Mouse (Mus musculus): ENCODE results near the gene Kif24. TPM values are rescaled to one million over a fixed set of nuclear protein-coding genes. Genes with fewer than 3 reads are reported as not detected.

Gene Kif24
- polyA plus RNA-seq, 1 experiment from 2014 or later, result 1.4 TPM

GRCm38 (mm10) chr4:41502171-41502940, 37.7 kb upstream of the Kif24 start:
- Histone ChIP-seq H3K9ac (ENCODE audit: low read length) (peak overlapping the region; percentile 65), H3K4me3 (ENCODE audit: low read depth, low read length) (peak overlapping the region; percentile 52), H3K9me3 (ENCODE audit: control insufficient read depth, low read length) (no peaks in the 10 kb centered on the region)

DNA sequence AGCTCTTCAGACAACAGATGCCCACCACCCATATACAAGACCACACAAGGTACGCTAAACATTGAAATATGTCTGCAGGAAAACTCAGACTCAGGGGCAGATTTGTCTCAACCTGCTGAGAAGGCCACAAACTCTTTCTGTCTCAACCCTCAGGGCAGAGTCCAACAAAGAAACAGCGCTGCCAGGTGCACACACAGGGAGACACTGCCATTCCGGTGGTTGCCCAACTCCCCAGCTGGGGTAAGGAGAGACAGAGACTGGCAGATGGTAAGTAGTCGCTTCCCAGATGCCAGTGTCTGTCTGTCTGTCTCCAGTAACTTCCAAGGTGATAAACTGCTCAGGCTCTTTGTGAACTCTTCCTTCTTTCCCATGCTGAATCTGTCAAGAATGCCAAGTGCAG, 36.1 kb upstream of the Kif24 start:
- TF ChIP-seq CTCF (IDR thresholded peaks at IDR 0.05; ENCODE audit: low read depth) (no peak), EP300 (optimal IDR thresholded peaks at IDR 0.05) (no peak)
- no peak overlapping the region for H3K27ac ChIP-seq (replicated peaks)
- no peak overlapping the region for H3K9ac ChIP-seq (ENCODE audit: low read length)
- DNase-seq (ENCODE audit: low spot score) (no peak), ATAC-seq (ENCODE audit: low FRiP score, low TSS enrichment) (no peak)
- H3K4me1 ChIP-seq (replicated peaks; ENCODE audit: control insufficient read depth, insufficient read depth), result peaks cover 5% of the 10 kb centered on the region; the same call in 1 of the 2 replicates
- no peak overlapping the region for H3K4me3 ChIP-seq (ENCODE audit: low read depth, low read length)
- H3K36me3 ChIP-seq (ENCODE audit: control insufficient read depth, insufficient read depth, low read length), result peaks cover 6% of the 10 kb centered on the region
- H3K27me3 ChIP-seq (ENCODE audit: control insufficient read depth, insufficient read depth, low read length), result peaks cover 7% of the 10 kb centered on the region
- H3K9me3 ChIP-seq (ENCODE audit: control insufficient read depth, low read length), result no peaks in the 10 kb centered on the region
- 67% methylated on average over 4 of the region's 4 CpGs for WGBS
- no peak overlapping the region for H3K4me2 ChIP-seq (replicated peaks; ENCODE audit: low read depth)

More at GRCm38 (mm10) chr4:41502171-41502940, 37.7 kb upstream of the Kif24 start:
- Histone ChIP-seq H3K4me2 (replicated peaks; ENCODE audit: low read depth) (peak overlapping the region; percentile 89), H3K27ac (replicated peaks) (peak overlapping the region; percentile 67), H3K27me3 (ENCODE audit: control insufficient read depth, insufficient read depth, low read length) (peaks cover 7% of the 10 kb centered on the region), H3K36me3 (ENCODE audit: control insufficient read depth, insufficient read depth, low read length) (peaks cover 3% of the 10 kb centered on the region), H3K4me1 (replicated peaks; ENCODE audit: control insufficient read depth, insufficient read depth) (peaks cover 10% of the 10 kb centered on the region; the same call in 1 of the 2 replicates)
- 18% methylated on average over 20 of the region's 20 CpGs for WGBS
- DNase-seq (ENCODE audit: low spot score), result peak; percentile 45
- peak; percentile 43 for ATAC-seq (ENCODE audit: low FRiP score, low TSS enrichment)
- no peak for TF ChIP-seq CTCF (IDR thresholded peaks at IDR 0.05; ENCODE audit: low read depth)
- TF ChIP-seq EP300 (optimal IDR thresholded peaks at IDR 0.05), result no peak

DNA sequence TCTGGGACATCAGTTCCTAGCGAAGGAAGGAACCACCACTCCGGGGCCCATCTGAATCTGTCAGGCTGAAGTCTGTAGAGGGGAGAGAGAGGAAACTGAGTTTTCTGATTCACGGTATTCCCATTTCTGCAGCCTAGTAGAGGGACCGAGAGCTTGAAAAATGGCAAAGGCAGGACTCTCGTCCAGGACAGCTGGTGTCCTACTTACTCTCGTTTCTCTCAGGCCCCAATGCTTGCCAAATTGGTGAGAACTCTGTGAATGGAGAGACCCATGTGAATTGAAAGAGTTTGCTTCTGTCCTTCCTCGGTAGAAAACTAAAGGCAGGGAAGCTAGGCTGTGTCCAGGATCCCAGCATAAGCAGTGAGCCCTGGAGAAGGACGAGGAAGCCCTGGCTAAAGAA, 34.9 kb upstream of the Kif24 start:
- Histone ChIP-seq H3K36me3 (ENCODE audit: control insufficient read depth, insufficient read depth, low read length) (peaks cover 6% of the 10 kb centered on the region), H3K9ac (ENCODE audit: low read length) (no peak overlapping the region), H3K4me3 (ENCODE audit: low read depth, low read length) (no peak overlapping the region), H3K9me3 (ENCODE audit: control insufficient read depth, low read length) (no peaks in the 10 kb centered on the region), H3K27ac (replicated peaks) (no peak overlapping the region), H3K27me3 (ENCODE audit: control insufficient read depth, insufficient read depth, low read length) (peaks cover 7% of the 10 kb centered on the region), H3K4me2 (replicated peaks; ENCODE audit: low read depth) (no peak overlapping the region), H3K4me1 (replicated peaks; ENCODE audit: control insufficient read depth, insufficient read depth) (peaks cover 5% of the 10 kb centered on the region; the same call in 1 of the 2 replicates)
- no peak for DNase-seq (ENCODE audit: low spot score)
- no peak for ATAC-seq (ENCODE audit: low FRiP score, low TSS enrichment)
- no peak for TF ChIP-seq EP300 (optimal IDR thresholded peaks at IDR 0.05)
- TF ChIP-seq CTCF (IDR thresholded peaks at IDR 0.05; ENCODE audit: low read depth), result no peak
- WGBS, result 81% methylated on average over 8 of the region's 8 CpGs

- peaks cover 5% of the 10 kb centered on the region; the same call in 1 of the 2 replicates for H3K4me1 ChIP-seq (replicated peaks; ENCODE audit: control insufficient read depth, insufficient read depth)
- TF ChIP-seq CTCF (IDR thresholded peaks at IDR 0.05; ENCODE audit: low read depth) (no peak), EP300 (optimal IDR thresholded peaks at IDR 0.05) (no peak)
- H3K9ac ChIP-seq (ENCODE audit: low read length), result no peak overlapping the region
- 46% methylated on average over 43 of the region's 43 CpGs for WGBS
- peaks cover 6% of the 10 kb centered on the region for H3K36me3 ChIP-seq (ENCODE audit: control insufficient read depth, insufficient read depth, low read length)
- no peak overlapping the region; the same call in 1 of the 2 replicates for H3K4me3 ChIP-seq (ENCODE audit: low read depth, low read length)
- no peak overlapping the region for H3K27ac ChIP-seq (replicated peaks)
- H3K27me3 ChIP-seq (ENCODE audit: control insufficient read depth, insufficient read depth, low read length), result peaks cover 7% of the 10 kb centered on the region
- ATAC-seq (ENCODE audit: low FRiP score, low TSS enrichment), result no peak
- no peak overlapping the region for H3K4me2 ChIP-seq (replicated peaks; ENCODE audit: low read depth)
- H3K9me3 ChIP-seq (ENCODE audit: control insufficient read depth, low read length), result no peaks in the 10 kb centered on the region
- no peak for DNase-seq (ENCODE audit: low spot score)
Measured at GRCm38 (mm10) chr4:41498921-41499391, 34.3 kb upstream of the Kif24 start.

- peak overlapping the region; percentile 20 for H3K4me3 ChIP-seq (ENCODE audit: low read depth, low read length)
- H3K27me3 ChIP-seq (ENCODE audit: control insufficient read depth, insufficient read depth, low read length), result peaks cover 7% of the 10 kb centered on the region
- H3K4me2 ChIP-seq (replicated peaks; ENCODE audit: low read depth), result peak overlapping the region; percentile 23
- no peak for TF ChIP-seq CTCF (IDR thresholded peaks at IDR 0.05; ENCODE audit: low read depth)
- TF ChIP-seq EP300 (optimal IDR thresholded peaks at IDR 0.05), result no peak
- DNase-seq (ENCODE audit: low spot score) (no peak), ATAC-seq (ENCODE audit: low FRiP score, low TSS enrichment) (no peak)
- peaks cover 6% of the 10 kb centered on the region for H3K36me3 ChIP-seq (ENCODE audit: control insufficient read depth, insufficient read depth, low read length)
- no peak overlapping the region for H3K27ac ChIP-seq (replicated peaks)
- 34% methylated on average over 72 of the region's 72 CpGs for WGBS
- H3K9me3 ChIP-seq (ENCODE audit: control insufficient read depth, low read length), result no peaks in the 10 kb centered on the region
- peaks cover 5% of the 10 kb centered on the region; the same call in 1 of the 2 replicates for H3K4me1 ChIP-seq (replicated peaks; ENCODE audit: control insufficient read depth, insufficient read depth)
- H3K9ac ChIP-seq (ENCODE audit: low read length), result no peak overlapping the region
Measured at GRCm38 (mm10) chr4:41497995-41498845, 33.5 kb upstream of the Kif24 start.

Measured in stomach, postnatal 0 days (tissue).